Mouse (Mus musculus) midbrain, embryonic 15.5 days (tissue): ENCODE results near the gene Myrf. TPM values are rescaled to one million over a fixed set of nuclear protein-coding genes. Genes with fewer than 3 reads are reported as not detected.

Experiments
- ATAC-seq: fragments of 200-750 bp; cut with Nextera tagmentation; replicated peaks from 2 replicates; pipeline ENCODE4 v1.8.0; 2017; ENCODE audit warnings: moderate TSS enrichment
- H3K27ac ChIP-seq: fragments of 300-500 bp; sonication (generic); 2 replicates; pipeline ENCODE4 v1.5.1; 2015; ENCODE audit warnings: mild to moderate bottlenecking, inconsistent platforms
- H3K27me3 ChIP-seq: fragments of 300-500 bp; sonication (generic); replicated peaks from 2 replicates; pipeline ENCODE4 v1.6.1; 2015; ENCODE audit warnings: inconsistent platforms
- H3K36me3 ChIP-seq: fragments of 300-500 bp; sonication (generic); replicated peaks from 2 replicates; pipeline ENCODE4 v1.6.1; 2015; ENCODE audit warnings: inconsistent platforms
- H3K4me1 ChIP-seq: fragments of 300-500 bp; sonication (generic); 2 replicates; pipeline ENCODE4 v1.6.1; 2015; ENCODE audit warnings: inconsistent platforms
- H3K4me2 ChIP-seq: fragments of 300-500 bp; sonication (generic); 2 replicates; pipeline ENCODE4 v1.6.1; 2015; ENCODE audit warnings: inconsistent platforms, mild to moderate bottlenecking, moderate library complexity
- H3K4me3 ChIP-seq: fragments of 300-500 bp; sonication (generic); 2 replicates; pipeline ENCODE4 v1.5.1; 2015; ENCODE audit warnings: mild to moderate bottlenecking, inconsistent platforms
- H3K9ac ChIP-seq: fragments of 300-500 bp; sonication (generic); 2 replicates; pipeline ENCODE4 v1.6.1; 2015; ENCODE audit warnings: mild to moderate bottlenecking, inconsistent platforms
- H3K9me3 ChIP-seq: fragments of 300-500 bp; sonication (generic); 2 replicates; pipeline ENCODE4 v1.6.1; 2016; ENCODE audit warnings: inconsistent platforms
- WGBS: fragments of 180-500 bp; shearing (Covaris S2); methylation state at CpG from one replicate; pipeline ENCODE4 v1.1.7; 2015; ENCODE audit warnings: mixed read lengths; 5-methylcytosine and 5-hydroxymethylcytosine counted together
- polyA plus RNA-seq: library from polyadenylated mRNA; unstranded; fragments of >200 nt; fragmentation: Nextera tagmentation; extraction: Ambion mirVana; gene quantifications from 2 replicates; pipeline ENCODE4 v1.2.1, GENCODE M21; 2015

Gene Myrf
- polyA plus RNA-seq, 1 experiment from 2014 or later: 0.62 TPM

DNA sequence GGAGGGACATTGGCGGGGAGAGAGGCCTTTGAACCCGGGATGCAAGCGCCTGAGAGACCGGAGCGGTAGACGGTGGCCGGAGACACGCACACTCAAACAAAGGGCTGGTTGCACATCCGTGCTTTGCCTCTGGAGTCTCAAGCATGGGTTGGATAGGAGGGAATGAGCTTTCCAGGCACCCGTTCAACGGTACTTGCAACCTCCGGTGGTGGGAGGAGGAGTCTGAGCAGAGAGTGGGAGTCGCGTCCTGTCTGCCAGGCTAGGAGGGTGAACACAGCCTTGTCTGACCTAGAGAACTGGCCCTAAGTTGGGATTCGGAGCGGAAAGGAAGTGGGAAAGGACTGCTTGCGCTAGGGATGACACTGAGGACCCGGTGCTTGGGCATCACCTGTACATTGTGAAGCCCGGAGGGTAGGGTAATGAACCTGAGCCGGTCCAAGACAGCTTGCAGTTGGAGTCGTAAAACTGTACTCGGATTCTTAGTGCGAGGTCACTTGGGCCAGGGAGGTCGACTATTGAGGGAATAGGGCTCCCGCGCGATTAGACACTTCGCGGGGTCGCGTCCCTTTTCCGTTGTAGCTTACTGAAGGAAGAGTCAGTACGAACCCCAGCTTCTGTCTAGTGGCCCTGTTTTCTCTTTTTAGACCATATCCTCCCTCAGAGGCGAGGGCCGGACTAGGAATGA, 57.1 kb downstream of the Myrf start:
- WGBS: under 1% methylated on average over 35 of the region's 35 CpGs
- H3K4me2 ChIP-seq: peak overlapping the region; percentile 66
- H3K4me3 ChIP-seq: peak overlapping the region; percentile 84
- no peaks in the 10 kb centered on the region for H3K27me3 ChIP-seq
- H3K36me3 ChIP-seq: peaks cover 12% of the 10 kb centered on the region
- H3K9ac ChIP-seq: peak overlapping the region; percentile 96
- no peaks in the 10 kb centered on the region for H3K9me3 ChIP-seq
- H3K27ac ChIP-seq: peak overlapping the region; percentile 93
- peaks cover 32% of the 10 kb centered on the region for H3K4me1 ChIP-seq
- ATAC-seq: peak; percentile 82

DNA sequence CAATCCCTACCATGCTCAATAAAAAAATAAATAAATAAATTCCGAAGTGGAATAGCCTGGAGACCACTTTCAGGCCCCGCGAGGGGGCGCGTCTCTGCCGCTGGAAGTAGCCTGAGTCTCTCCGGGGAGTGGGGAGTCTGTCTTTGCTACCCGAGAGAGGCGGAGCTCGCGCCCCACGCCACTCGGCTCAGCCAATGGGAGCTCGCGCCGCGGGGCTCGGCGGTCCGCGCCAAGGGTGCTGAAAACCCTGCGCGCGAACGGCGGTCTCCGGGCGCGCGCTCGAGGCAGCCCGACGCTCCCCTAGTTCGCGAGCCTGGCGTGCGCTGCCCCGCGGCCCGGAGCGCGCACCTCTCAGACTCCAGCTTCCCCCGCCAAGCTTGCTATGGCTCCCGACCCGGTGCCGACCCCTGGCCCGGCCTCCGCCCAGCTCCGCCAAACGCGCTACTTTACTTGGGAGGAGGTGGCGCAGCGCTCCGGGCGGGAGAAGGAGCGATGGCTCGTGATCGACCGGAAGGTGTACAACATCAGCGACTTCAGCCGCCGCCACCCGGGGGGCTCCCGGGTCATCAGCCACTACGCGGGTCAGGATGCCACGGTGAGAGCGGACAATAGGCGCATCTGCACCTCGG, 57.8 kb downstream of the Myrf start, which contains the start of gene Fads1:
Gene Fads1 (plus strand): TSS at position 219 of the 629 bp plus-strand sequence.
- H3K4me2 ChIP-seq: peak within 1 kb of the TSS; percentile 66
- H3K27ac ChIP-seq: peak within 1 kb of the TSS; percentile 93
- under 1% methylated on average over 68 of the region's 70 CpGs for WGBS
- H3K4me1 ChIP-seq: peaks cover 32% of the 10 kb centered on the region
- no peaks in the 10 kb centered on the region for H3K9me3 ChIP-seq
- H3K27me3 ChIP-seq: no peaks in the 10 kb centered on the region
- H3K9ac ChIP-seq: peak within 1 kb of the TSS; percentile 96
- ATAC-seq: peak; percentile 97
- H3K36me3 ChIP-seq: peaks cover 10% of the 10 kb centered on the region
- H3K4me3 ChIP-seq: peak within 1 kb of the TSS; percentile 84

DNA sequence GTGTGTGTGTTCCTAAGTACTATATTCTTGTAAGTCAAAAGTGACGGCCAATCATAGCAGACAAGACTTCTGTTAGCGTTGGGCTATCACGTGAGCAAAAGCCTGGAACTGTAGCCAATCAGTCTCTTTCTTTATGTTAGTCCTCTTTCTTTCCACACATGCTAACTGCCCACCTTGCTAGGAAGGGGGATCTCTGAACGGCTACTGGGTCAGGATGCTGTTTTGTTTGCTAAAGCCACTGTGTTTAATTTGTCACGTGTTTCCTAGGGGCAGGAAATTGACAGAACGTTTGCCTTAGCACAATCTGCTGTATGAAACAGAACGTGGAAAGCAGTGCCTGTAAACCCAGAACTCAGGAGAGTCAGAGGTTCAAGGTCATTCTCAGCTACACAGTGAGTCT, 58.4 kb downstream of the Myrf start:
- WGBS: 25% methylated on average over 7 of the region's 7 CpGs
- ATAC-seq: peak; percentile 9

DNA sequence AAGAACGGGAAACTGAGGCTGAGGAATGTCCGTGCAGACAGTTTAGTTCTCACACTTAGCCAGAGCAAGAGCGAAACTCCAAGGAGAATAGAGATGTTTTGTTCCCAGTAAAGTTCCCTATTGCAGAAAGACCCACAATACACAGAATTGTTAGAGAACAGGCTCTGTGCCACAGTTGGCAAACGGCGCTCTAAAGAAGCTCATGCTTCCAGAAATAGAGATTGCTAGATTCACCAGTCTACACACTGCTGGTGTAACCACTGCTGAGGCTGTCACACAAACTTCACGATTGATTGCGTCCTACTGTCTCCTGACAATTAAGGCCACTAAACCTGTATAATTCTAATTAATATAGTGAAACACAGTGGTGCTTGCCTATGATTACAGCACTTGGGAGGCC, 59.3 kb downstream of the Myrf start:
- peaks cover 25% of the 10 kb centered on the region for H3K4me1 ChIP-seq
- WGBS: 87% methylated on average over 7 of the region's 7 CpGs

More for the DNA sequence above, 58.4 kb downstream of the Myrf start:
- Histone ChIP-seq H3K27ac (peak overlapping the region; percentile 93), H3K36me3 (peaks cover 10% of the 10 kb centered on the region), H3K4me2 (peak overlapping the region; percentile 66), H3K4me3 (peak overlapping the region; percentile 84), H3K4me1 (peaks cover 32% of the 10 kb centered on the region), H3K9ac (peak overlapping the region; percentile 96; the same call in 1 of the 2 replicates), H3K27me3 (no peaks in the 10 kb centered on the region), H3K9me3 (no peaks in the 10 kb centered on the region)

DNA sequence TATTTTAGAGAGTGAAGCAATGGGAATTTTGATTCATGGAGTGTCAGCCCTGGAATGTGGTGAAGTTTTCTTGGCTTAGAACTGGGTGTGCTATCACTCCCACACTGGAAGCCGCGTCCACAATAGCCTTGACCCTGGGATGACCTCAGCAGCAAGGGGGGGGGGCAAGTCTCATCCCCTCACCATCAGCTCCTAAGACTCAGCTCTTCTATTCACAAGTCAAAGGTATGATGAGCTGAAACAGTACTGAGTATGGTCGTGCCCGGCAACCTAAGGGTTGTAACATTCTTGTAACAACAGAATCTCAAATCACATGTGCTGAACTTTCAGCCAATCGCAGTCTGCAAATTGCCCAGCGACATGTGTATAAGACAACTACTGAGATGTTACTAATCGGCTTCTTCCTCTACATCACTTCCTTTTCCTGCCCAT, 63.6 kb downstream of the Myrf start:
- no peaks in the 10 kb centered on the region for H3K36me3 ChIP-seq
- no peaks in the 10 kb centered on the region for H3K27me3 ChIP-seq
- H3K4me2 ChIP-seq: no peak overlapping the region
- ATAC-seq: no peak
- no peaks in the 10 kb centered on the region for H3K9me3 ChIP-seq
- WGBS: 79% methylated on average over 7 of the region's 7 CpGs
- no peak overlapping the region for H3K9ac ChIP-seq
- no peaks in the 10 kb centered on the region for H3K4me1 ChIP-seq
- no peak overlapping the region for H3K27ac ChIP-seq
- no peak overlapping the region for H3K4me3 ChIP-seq

More for the DNA sequence above, 59.3 kb downstream of the Myrf start:
- Histone ChIP-seq H3K9me3 (no peaks in the 10 kb centered on the region), H3K4me2 (no peak overlapping the region), H3K9ac (no peak overlapping the region), H3K27ac (no peak overlapping the region), H3K4me3 (no peak overlapping the region), H3K27me3 (no peaks in the 10 kb centered on the region), H3K36me3 (peaks cover 9% of the 10 kb centered on the region)
- no peak for ATAC-seq

DNA sequence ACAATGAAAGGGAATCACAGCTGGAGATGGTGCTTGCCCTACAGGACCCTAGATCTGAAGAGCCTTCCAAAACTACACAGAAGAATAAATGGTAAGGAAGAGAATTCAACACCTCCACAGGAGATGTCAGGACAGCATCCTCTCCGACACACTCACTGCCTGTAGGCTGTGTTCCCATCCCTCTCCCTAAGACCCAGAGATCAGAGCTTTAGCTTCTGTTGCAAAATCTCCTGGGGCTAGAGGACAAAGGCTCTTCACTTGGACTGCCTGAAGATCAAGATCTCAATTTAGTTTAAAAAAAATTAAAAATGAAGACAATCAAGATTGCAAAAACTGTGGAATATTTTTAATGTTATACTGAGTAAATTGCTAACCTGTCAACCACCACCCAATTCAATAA, 64.1 kb downstream of the Myrf start:
- ATAC-seq: no peak
- Histone ChIP-seq H3K36me3 (no peaks in the 10 kb centered on the region), H3K9ac (no peak overlapping the region), H3K9me3 (no peaks in the 10 kb centered on the region), H3K27ac (no peak overlapping the region), H3K27me3 (no peaks in the 10 kb centered on the region), H3K4me1 (no peaks in the 10 kb centered on the region), H3K4me2 (no peak overlapping the region), H3K4me3 (no peak overlapping the region)
- WGBS: 50% methylated on average over 1 of the region's 1 CpGs

DNA sequence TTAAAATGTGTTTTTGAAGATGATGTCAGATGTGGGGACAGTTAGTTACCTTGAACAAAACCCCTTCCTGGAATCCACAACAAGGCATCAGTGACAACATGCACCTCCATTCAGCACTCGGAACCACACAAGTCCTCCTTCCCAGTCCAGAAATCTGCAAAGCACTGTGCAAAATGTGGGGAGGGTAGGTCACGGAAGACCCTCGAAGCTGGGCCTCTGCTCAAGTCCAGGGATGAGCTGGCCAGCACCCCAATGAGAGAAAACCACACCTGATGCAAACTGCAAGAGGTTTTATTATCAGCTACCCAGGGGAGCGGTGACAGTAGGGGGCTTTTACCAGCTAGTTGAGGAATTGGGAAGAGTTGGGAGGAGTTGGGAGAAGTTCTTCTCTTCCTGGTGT, 65.6 kb downstream of the Myrf start:
- Histone ChIP-seq H3K4me1 (no peaks in the 10 kb centered on the region), H3K36me3 (no peaks in the 10 kb centered on the region), H3K27me3 (no peaks in the 10 kb centered on the region), H3K9me3 (no peaks in the 10 kb centered on the region), H3K27ac (no peak overlapping the region), H3K4me3 (no peak overlapping the region), H3K9ac (no peak overlapping the region), H3K4me2 (no peak overlapping the region)
- WGBS: 81% methylated on average over 4 of the region's 4 CpGs
- ATAC-seq: no peak

DNA sequence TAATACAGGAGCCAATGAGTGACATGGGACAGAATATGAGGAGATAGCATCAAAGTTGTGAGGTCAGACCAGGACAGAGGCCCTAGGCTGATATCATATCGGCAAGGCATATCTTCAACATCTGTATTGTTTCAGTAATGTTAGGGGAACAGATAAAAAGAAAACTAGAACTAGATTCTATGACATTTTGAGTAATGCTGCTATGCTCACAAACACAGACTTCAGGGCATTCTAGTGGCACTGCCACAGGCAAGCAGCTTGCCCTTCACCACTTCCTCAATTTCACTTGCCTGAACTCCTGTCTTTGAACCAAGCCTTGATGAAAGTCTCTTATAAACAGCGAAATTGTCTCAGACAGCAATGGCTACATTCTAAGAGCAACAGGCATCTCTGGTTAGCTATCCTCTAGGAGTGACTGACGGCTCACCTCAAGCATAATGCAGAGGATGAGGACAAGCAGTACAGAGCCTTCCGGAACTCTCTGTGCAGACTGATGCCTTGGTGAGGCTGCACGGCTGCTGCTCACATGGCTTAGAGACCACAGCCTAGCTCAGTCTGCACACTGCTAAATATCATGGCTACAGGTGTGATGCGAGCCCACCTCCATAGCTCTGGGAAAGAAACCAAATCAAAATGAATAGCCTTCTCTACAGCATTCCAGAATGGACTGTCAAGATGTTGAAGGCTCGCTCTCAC, 66.6 kb downstream of the Myrf start:
- Histone ChIP-seq H3K9ac (no peak overlapping the region), H3K9me3 (no peaks in the 10 kb centered on the region), H3K4me1 (no peaks in the 10 kb centered on the region), H3K27ac (no peak overlapping the region), H3K36me3 (no peaks in the 10 kb centered on the region), H3K27me3 (no peaks in the 10 kb centered on the region), H3K4me3 (no peak overlapping the region), H3K4me2 (no peak overlapping the region)
- 90% methylated on average over 7 of the region's 7 CpGs for WGBS
- no peak for ATAC-seq

DNA sequence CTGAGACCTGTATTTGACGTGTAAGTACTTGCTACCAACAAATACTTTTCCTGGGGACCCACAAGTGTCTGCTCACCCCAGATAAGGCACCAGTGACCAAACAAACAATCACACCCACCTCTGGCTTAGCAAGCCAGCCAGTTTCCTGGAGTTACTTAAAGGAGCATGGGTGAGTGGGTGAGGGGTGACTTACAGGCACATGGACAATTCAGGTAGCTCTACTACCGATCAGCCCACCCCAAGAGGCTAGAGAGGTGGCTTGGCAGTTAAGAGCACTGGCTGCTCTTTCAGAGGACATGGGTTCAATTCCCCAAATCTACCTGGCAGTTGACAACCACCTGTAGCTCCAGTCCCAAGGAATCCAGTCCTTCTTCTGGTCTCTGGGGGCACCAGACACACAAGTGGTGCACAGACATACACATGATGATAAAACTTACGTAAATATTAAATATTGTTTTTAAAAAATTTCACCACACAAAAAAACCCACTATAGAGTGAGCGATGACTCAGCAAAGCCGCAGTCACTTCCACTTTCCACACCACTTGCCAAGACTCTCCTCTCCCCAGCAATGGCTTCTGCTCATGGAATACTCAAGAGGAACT, 67.3 kb downstream of the Myrf start:
- no peak for ATAC-seq
- H3K9me3 ChIP-seq: no peaks in the 10 kb centered on the region
- no peaks in the 10 kb centered on the region for H3K4me1 ChIP-seq
- no peak overlapping the region for H3K27ac ChIP-seq
- 89% methylated on average over 5 of the region's 5 CpGs for WGBS
- no peak overlapping the region for H3K9ac ChIP-seq
- H3K4me2 ChIP-seq: no peak overlapping the region
- no peaks in the 10 kb centered on the region for H3K27me3 ChIP-seq
- H3K36me3 ChIP-seq: no peaks in the 10 kb centered on the region
- no peak overlapping the region for H3K4me3 ChIP-seq

DNA sequence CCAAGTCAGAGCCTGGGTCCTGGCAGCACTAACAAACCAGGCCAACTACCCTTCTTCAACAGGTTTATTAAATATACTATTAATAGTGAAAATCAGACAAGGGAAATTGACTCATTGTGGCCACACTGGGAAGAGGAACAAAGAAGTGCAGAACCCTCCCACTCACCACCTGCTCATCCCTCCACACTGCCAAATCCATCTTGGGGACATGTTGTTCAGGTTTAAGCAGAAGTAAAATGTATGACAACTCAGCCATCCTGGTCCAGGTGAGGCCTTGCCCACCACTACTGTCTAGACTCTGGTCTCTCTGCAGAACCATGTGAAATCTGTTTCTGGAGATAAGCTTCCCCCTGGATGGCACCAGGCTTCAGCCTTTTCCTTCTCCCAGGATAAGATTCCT, 68.7 kb downstream of the Myrf start:
- H3K9me3 ChIP-seq: no peaks in the 10 kb centered on the region
- ATAC-seq: no peak
- H3K36me3 ChIP-seq: no peaks in the 10 kb centered on the region

DNA sequence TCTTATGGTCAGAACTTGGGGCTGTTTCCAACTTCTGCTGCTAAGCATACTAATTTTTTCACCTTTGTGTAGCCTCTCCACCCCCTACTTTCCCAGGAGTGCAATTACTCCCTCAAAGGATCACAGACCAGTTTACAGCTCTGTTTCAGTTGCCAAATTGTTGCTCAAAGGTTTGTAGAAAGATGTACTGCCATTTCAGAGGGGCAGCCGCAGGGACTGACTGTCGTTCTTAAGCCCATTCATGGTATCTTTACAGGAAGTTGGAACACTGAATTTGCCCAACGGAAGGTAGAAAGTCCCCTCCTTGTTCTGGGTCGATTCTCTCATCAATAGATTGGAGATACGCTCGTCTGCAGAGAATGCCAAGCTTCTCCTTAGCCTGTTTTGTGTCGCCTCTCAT, 69.2 kb downstream of the Myrf start:
- 86% methylated on average over 7 of the region's 7 CpGs for WGBS
- ATAC-seq: no peak
- H3K9me3 ChIP-seq: no peaks in the 10 kb centered on the region
- no peaks in the 10 kb centered on the region for H3K27me3 ChIP-seq
- no peak overlapping the region for H3K4me3 ChIP-seq
- H3K4me1 ChIP-seq: no peaks in the 10 kb centered on the region
- no peaks in the 10 kb centered on the region for H3K36me3 ChIP-seq
- no peak overlapping the region for H3K27ac ChIP-seq
- H3K4me2 ChIP-seq: no peak overlapping the region
- H3K9ac ChIP-seq: no peak overlapping the region

More for the DNA sequence above, 68.7 kb downstream of the Myrf start:
- Histone ChIP-seq H3K9ac (no peak overlapping the region), H3K4me2 (no peak overlapping the region), H3K4me1 (no peaks in the 10 kb centered on the region), H3K27me3 (no peaks in the 10 kb centered on the region), H3K27ac (no peak overlapping the region), H3K4me3 (no peak overlapping the region)

DNA sequence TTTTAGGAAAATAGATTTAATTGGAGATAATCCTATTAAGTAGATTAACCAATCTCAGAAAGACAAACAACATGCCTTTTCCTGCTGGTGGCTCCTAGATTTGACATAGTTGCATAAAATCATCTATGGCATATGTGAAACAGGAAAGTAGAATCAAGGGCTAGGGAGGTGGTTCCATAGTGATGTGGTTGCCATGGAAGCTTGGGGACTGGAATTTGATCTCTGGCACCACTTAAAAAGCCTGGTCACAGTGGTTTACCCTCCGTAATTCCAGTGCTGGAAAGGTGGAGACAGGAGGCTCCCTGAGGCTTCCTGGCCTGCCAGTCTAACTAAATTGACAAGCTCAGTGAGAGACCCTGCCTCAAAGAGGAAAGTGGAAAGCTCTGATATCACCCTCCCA, 70.1 kb downstream of the Myrf start:
- Histone ChIP-seq H3K9me3 (no peaks in the 10 kb centered on the region), H3K4me3 (no peak overlapping the region), H3K27me3 (no peaks in the 10 kb centered on the region), H3K4me2 (no peak overlapping the region), H3K4me1 (no peaks in the 10 kb centered on the region), H3K9ac (no peak overlapping the region), H3K27ac (no peak overlapping the region), H3K36me3 (no peaks in the 10 kb centered on the region)
- WGBS: 17% methylated on average over 1 of the region's 1 CpGs
- ATAC-seq: no peak
